Mouse (Mus musculus) lung, adult 2 months (tissue): Measurements from ENCODE around the gene Tnp1. TPM values are rescaled to one million over a fixed set of nuclear protein-coding genes. Genes with fewer than 3 reads are reported as not detected.

Experiments used
- DNase-seq: peaks from one replicate; pipeline ENCODE4 v3.0.0; 2022
- H3K4me1 ChIP-seq: fragments of 200-500 bp; 2 replicates; pipeline ENCODE4 v1.6.1; 2011; ENCODE audit warnings: low read length; ENCODE audit not compliant: control insufficient read depth, insufficient read depth
- H3K4me3 ChIP-seq: fragments of 200-500 bp; replicated peaks from 2 replicates; pipeline ENCODE3; 2011; ENCODE audit warnings: low read depth, mild to moderate bottlenecking, control low read depth, low read length; ENCODE audit errors: extremely low read depth
- CTCF ChIP-seq: fragments of 200-500 bp; IDR thresholded peaks from 2 replicates; pipeline ENCODE4 v1.5.1; 2011; ENCODE audit warnings: mild to moderate bottlenecking, low read length, control low read depth; ENCODE audit not compliant: insufficient read depth
- POLR2A ChIP-seq: fragments of 200-500 bp; IDR thresholded peaks from 2 replicates; pipeline ENCODE4 v1.6.1; 2011; ENCODE audit warnings: low read depth, mild to moderate bottlenecking, control low read depth, low read length, borderline replicate concordance; ENCODE audit errors: extremely low read depth
- WGBS: fragments of 180-500 bp; shearing (Covaris S2); methylation state at CpG from one replicate; pipeline ENCODE4 v1.1.7; 2018; 5-methylcytosine and 5-hydroxymethylcytosine counted together
- polyA plus RNA-seq: library from polyadenylated mRNA; depleted of rRNA; stranded (reverse); fragments of >200 nt; gene quantifications from 2 replicates; pipeline ENCODE4 v1.2.3, GENCODE M21; 2012; rRNA removed

Tnp1 gene
- polyA plus RNA-seq, 1 experiment, result not detected

GRCm38 (mm10) chr1:72986715-72987114, 29.0 kb downstream of the Tnp1 start:
- H3K4me3 ChIP-seq, result no peak overlapping the region
- WGBS, result 74% methylated on average over 4 of the region's 4 CpGs
- no peak for DNase-seq

GRCm38 (mm10) chr1:72978956-72979355, 36.8 kb downstream of the Tnp1 start:
- no peak for DNase-seq
- no peak for TF ChIP-seq POLR2A
- Histone ChIP-seq H3K4me1 (no peaks in the 10 kb centered on the region), H3K4me3 (no peak overlapping the region)
- WGBS, result 74% methylated on average over 9 of the region's 9 CpGs

More at GRCm38 (mm10) chr1:72986715-72987114, 29.0 kb downstream of the Tnp1 start:
- no peaks in the 10 kb centered on the region for H3K4me1 ChIP-seq
- TF ChIP-seq POLR2A, result no peak
- TF ChIP-seq CTCF, result no peak

- no peak overlapping the region for H3K4me3 ChIP-seq
- no peaks in the 10 kb centered on the region for H3K4me1 ChIP-seq
- DNase-seq, result no peak
- TF ChIP-seq CTCF (no peak), POLR2A (no peak)
Measured at GRCm38 (mm10) chr1:72974226-72974625, 41.5 kb downstream of the Tnp1 start.

GRCm38 (mm10) chr1:72970461-72970860, 45.2 kb downstream of the Tnp1 start:
- 63% methylated on average over 9 of the region's 9 CpGs for WGBS
- TF ChIP-seq CTCF (no peak), POLR2A (no peak)

GRCm38 (mm10) chr1:72969113-72969812, 46.4 kb downstream of the Tnp1 start:
- 24% methylated on average over 10 of the region's 10 CpGs for WGBS
- Histone ChIP-seq H3K4me1 (no peaks in the 10 kb centered on the region), H3K4me3 (no peak overlapping the region)
- DNase-seq, result no peak
- TF ChIP-seq CTCF, result no peak
- no peak for TF ChIP-seq POLR2A

More at GRCm38 (mm10) chr1:72970461-72970860, 45.2 kb downstream of the Tnp1 start:
- DNase-seq, result no peak
- no peaks in the 10 kb centered on the region for H3K4me1 ChIP-seq
- H3K4me3 ChIP-seq, result no peak overlapping the region

DNA sequence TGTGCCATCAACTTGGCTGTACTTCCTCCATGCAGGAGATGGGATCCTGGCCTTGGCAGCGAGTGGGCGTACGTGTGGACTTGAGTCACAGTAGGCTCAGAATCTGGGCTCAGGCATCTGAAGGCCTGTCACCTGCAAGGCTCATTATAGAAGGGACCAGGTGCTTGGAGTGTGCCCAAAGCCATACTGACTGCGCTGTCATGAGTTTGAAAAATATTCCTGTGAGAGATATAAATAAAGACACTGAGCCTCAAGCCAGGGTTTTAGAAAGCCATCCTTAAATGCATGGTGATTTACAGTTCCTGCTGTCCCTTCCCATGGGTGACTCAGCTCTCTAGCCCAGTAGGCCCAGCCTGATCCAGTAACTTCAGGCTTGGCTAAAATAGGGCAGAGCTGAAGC, 49.3 kb downstream of the Tnp1 start:
- DNase-seq, result no peak
- 88% methylated on average over 4 of the region's 4 CpGs for WGBS
- TF ChIP-seq CTCF (no peak), POLR2A (no peak)
- H3K4me1 ChIP-seq, result peaks cover 2% of the 10 kb centered on the region; the same call in 1 of the 2 replicates
- no peak overlapping the region for H3K4me3 ChIP-seq

Other genes with a start within 250 kb of the Tnp1 start
- gene Igfbp2, start 191.4 kb downstream of the Tnp1 start, polyA plus RNA-seq, result 308 and 450 TPM in 2 replicates
- gene Igfbp5, start 141.0 kb downstream of the Tnp1 start, polyA plus RNA-seq, result 91.2 and 118 TPM in 2 replicates